18 mouse cellular contexts compared by ENCODE assay signal in genomic region chr12:115067251-115067650, GRCm38 (mm10).
"Had no signal": no experiment of that assay in that cellular context is flagged by ENCODE, and none has a peak within 500 bp of the region (broad histone marks: within the 10 kb centered on the region; RNA-seq: fewer than 3 reads in every experiment).

No protein-coding gene starts in this region.

- DNase-seq: gastrocnemius, postnatal 14 days; gastrocnemius, postnatal 36 days; heart, adult 11 months; heart, adult 2 months; heart, postnatal 14 days; heart, postnatal 36 days; kidney, adult 11 months; kidney, adult 2 months; kidney, adult 9 months; kidney, postnatal 14 days; kidney, postnatal 36 days; layer of hippocampus, adult 9-11 months; layer of hippocampus, postnatal 36 days; liver; liver, embryonic 13.5 days; liver, postnatal 0 days had no signal

- ATAC-seq: hindbrain, embryonic 16.5 days; intestine, embryonic 16.5 days; liver, postnatal 0 days had no signal
